Mouse (Mus musculus): ENCODE measurements around the gene Aass. TPM values are rescaled to one million over a fixed set of nuclear protein-coding genes. Genes with fewer than 3 reads are reported as not detected.

Aass gene
- polyA plus RNA-seq, 1 experiment from 2014 or later, result 1.5 TPM

GRCm38 (mm10) chr6:23079991-23080680 lies 52.6 kb downstream of the Aass start:
- Histone ChIP-seq H3K4me2 (replicated peaks; ENCODE audit: low read depth, low read length) (no peak overlapping the region), H3K4me3 (ENCODE audit: low read length) (no peak overlapping the region), H3K9me3 (ENCODE audit: low read length) (no peaks in the 10 kb centered on the region), H3K27me3 (ENCODE audit: insufficient read depth, low read length) (no peaks in the 10 kb centered on the region), H3K27ac (ENCODE audit: low read length) (no peak overlapping the region), H3K9ac (replicated peaks; ENCODE audit: low read length) (no peak overlapping the region), H3K4me1 (ENCODE audit: insufficient read depth, low read length) (no peaks in the 10 kb centered on the region), H3K36me3 (ENCODE audit: insufficient read depth, low read length) (no peaks in the 10 kb centered on the region)
- ATAC-seq (ENCODE audit: low FRiP score, low TSS enrichment), result peak; percentile 21; the same call in 1 of the 2 replicates
- WGBS, result 72% methylated on average over 3 of the region's 3 CpGs

- ATAC-seq (ENCODE audit: low FRiP score, low TSS enrichment), result peak; percentile 86
- Histone ChIP-seq H3K4me1 (ENCODE audit: insufficient read depth, low read length) (no peaks in the 10 kb centered on the region), H3K27ac (ENCODE audit: low read length) (no peak overlapping the region), H3K4me3 (ENCODE audit: low read length) (no peak overlapping the region), H3K9me3 (ENCODE audit: low read length) (no peaks in the 10 kb centered on the region), H3K4me2 (replicated peaks; ENCODE audit: low read depth, low read length) (no peak overlapping the region), H3K27me3 (ENCODE audit: insufficient read depth, low read length) (no peaks in the 10 kb centered on the region), H3K36me3 (ENCODE audit: insufficient read depth, low read length) (no peaks in the 10 kb centered on the region), H3K9ac (replicated peaks; ENCODE audit: low read length) (no peak overlapping the region)
- 9% methylated on average over 2 of the region's 2 CpGs for WGBS
Measured at GRCm38 (mm10) chr6:23078273-23078672, 54.5 kb downstream of the Aass start.

- 55% methylated on average over 2 of the region's 2 CpGs for WGBS
- no peaks in the 10 kb centered on the region for H3K36me3 ChIP-seq (ENCODE audit: insufficient read depth, low read length)
- ATAC-seq (ENCODE audit: low FRiP score, low TSS enrichment), result no peak
Measured at GRCm38 (mm10) chr6:23076060-23076459, 56.7 kb downstream of the Aass start.

GRCm38 (mm10) chr6:23055734-23056133 lies 77.1 kb downstream of the Aass start:
- WGBS, result 91% methylated on average over 5 of the region's 5 CpGs
- Histone ChIP-seq H3K27ac (ENCODE audit: low read length) (no peak overlapping the region), H3K4me1 (ENCODE audit: insufficient read depth, low read length) (no peaks in the 10 kb centered on the region), H3K36me3 (ENCODE audit: insufficient read depth, low read length) (no peaks in the 10 kb centered on the region), H3K27me3 (ENCODE audit: insufficient read depth, low read length) (no peaks in the 10 kb centered on the region), H3K4me3 (ENCODE audit: low read length) (no peak overlapping the region), H3K4me2 (replicated peaks; ENCODE audit: low read depth, low read length) (no peak overlapping the region), H3K9me3 (ENCODE audit: low read length) (peaks cover 2% of the 10 kb centered on the region; the same call in 1 of the 2 replicates), H3K9ac (replicated peaks; ENCODE audit: low read length) (no peak overlapping the region)
- no peak for ATAC-seq (ENCODE audit: low FRiP score, low TSS enrichment)

More at GRCm38 (mm10) chr6:23076060-23076459, 56.7 kb downstream of the Aass start:
- Histone ChIP-seq H3K4me1 (ENCODE audit: insufficient read depth, low read length) (no peaks in the 10 kb centered on the region), H3K4me3 (ENCODE audit: low read length) (no peak overlapping the region), H3K9ac (replicated peaks; ENCODE audit: low read length) (no peak overlapping the region), H3K4me2 (replicated peaks; ENCODE audit: low read depth, low read length) (no peak overlapping the region), H3K27me3 (ENCODE audit: insufficient read depth, low read length) (no peaks in the 10 kb centered on the region), H3K27ac (ENCODE audit: low read length) (no peak overlapping the region), H3K9me3 (ENCODE audit: low read length) (no peaks in the 10 kb centered on the region)

GRCm38 (mm10) chr6:23048836-23049235 lies 84.0 kb downstream of the Aass start:
- H3K9me3 ChIP-seq (ENCODE audit: low read length), result peaks cover 2% of the 10 kb centered on the region; the same call in 1 of the 2 replicates
- no peaks in the 10 kb centered on the region for H3K36me3 ChIP-seq (ENCODE audit: insufficient read depth, low read length)
- no peaks in the 10 kb centered on the region for H3K27me3 ChIP-seq (ENCODE audit: insufficient read depth, low read length)
- WGBS, result 85% methylated on average over 4 of the region's 4 CpGs
- no peak for ATAC-seq (ENCODE audit: low FRiP score, low TSS enrichment)
- H3K27ac ChIP-seq (ENCODE audit: low read length), result no peak overlapping the region
- H3K4me2 ChIP-seq (replicated peaks; ENCODE audit: low read depth, low read length), result no peak overlapping the region
- no peaks in the 10 kb centered on the region for H3K4me1 ChIP-seq (ENCODE audit: insufficient read depth, low read length)
- no peak overlapping the region for H3K4me3 ChIP-seq (ENCODE audit: low read length)
- no peak overlapping the region for H3K9ac ChIP-seq (replicated peaks; ENCODE audit: low read length)

- H3K27ac ChIP-seq (ENCODE audit: low read length), result no peak overlapping the region
- no peak overlapping the region for H3K4me3 ChIP-seq (ENCODE audit: low read length)
- H3K36me3 ChIP-seq (ENCODE audit: insufficient read depth, low read length), result no peaks in the 10 kb centered on the region
- H3K4me1 ChIP-seq (ENCODE audit: insufficient read depth, low read length), result no peaks in the 10 kb centered on the region
- H3K9ac ChIP-seq (replicated peaks; ENCODE audit: low read length), result no peak overlapping the region
- H3K9me3 ChIP-seq (ENCODE audit: low read length), result no peaks in the 10 kb centered on the region
- no peak overlapping the region for H3K4me2 ChIP-seq (replicated peaks; ENCODE audit: low read depth, low read length)
- ATAC-seq (ENCODE audit: low FRiP score, low TSS enrichment), result no peak
- WGBS, result 76% methylated on average over 1 of the region's 1 CpGs
- H3K27me3 ChIP-seq (ENCODE audit: insufficient read depth, low read length), result no peaks in the 10 kb centered on the region
Measured at GRCm38 (mm10) chr6:23028251-23028650, 104.5 kb downstream of the Aass start.

Other genes starting within 250 kb of the Aass start
- not detected in 2 replicates for gene Fezf1, start 115.4 kb upstream of the Aass start, polyA plus RNA-seq (2015; fragmentation: Nextera tagmentation; extraction: Ambion mirVana)

Data from kidney, embryonic 16.5 days (tissue).